Mouse (Mus musculus): ENCODE data around the gene Vangl1.

DNA sequence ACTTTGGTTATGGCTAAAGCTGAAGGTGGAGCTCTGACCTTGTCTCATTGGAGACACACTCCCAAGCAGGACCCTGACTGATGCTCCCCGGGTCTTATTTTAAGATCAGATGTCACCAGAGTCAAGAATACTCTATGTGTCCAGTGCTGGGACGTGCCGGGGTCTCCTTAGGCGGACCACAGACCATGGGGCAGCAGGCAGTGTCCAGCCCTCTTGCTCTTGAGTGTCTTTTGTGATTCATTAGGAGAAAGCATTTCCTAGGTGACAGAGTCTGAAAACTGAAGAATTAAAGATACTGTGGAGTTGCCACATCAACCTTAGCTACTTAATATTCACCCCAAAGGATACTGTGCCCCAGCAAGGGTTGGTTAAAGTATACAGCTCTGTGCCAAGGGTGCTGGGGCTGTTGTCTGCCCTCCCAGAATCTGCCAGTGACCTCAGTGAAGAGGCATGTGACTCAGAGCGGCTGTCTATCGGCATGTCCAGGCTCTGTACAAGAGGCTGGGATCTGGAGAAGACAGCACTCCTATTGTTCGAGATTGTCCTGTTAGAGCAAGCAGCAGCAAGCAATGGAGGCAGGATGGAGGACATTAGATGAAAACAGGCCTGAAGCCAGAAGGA lies 92.4 kb downstream of the Vangl1 start:
- TF ChIP-seq CTCF (conservative IDR thresholded peaks at IDR 0.05; ENCODE audit: insufficient read depth, insufficient read length, low read depth, low read length): no peak
- TF ChIP-seq POLR2A (IDR thresholded peaks at IDR 0.05; ENCODE audit: low read depth, low read length): no peak

All from kidney, adult 2 months (tissue).